Mouse (Mus musculus) left cerebral cortex, adult 8-10 months (tissue): ENCODE data around the gene Gm14085. TPM values are rescaled to one million over a fixed set of nuclear protein-coding genes. Genes with fewer than 3 reads are reported as not detected.

Experiments used
- DNase-seq, 2 experiments: peaks; one replicate each; pipeline ENCODE4 v3.0.0; 2022; ENCODE audit warnings: low spot score in 2 of 2
- total RNA-seq, 4 experiments: library from RNA; stranded (reverse); gene quantifications; 2 replicates each; pipeline ENCODE4 v1.2.4; 2022

Gene Gm14085
- total RNA-seq, 4 experiments from 2014 or later, result not detected

DNA sequence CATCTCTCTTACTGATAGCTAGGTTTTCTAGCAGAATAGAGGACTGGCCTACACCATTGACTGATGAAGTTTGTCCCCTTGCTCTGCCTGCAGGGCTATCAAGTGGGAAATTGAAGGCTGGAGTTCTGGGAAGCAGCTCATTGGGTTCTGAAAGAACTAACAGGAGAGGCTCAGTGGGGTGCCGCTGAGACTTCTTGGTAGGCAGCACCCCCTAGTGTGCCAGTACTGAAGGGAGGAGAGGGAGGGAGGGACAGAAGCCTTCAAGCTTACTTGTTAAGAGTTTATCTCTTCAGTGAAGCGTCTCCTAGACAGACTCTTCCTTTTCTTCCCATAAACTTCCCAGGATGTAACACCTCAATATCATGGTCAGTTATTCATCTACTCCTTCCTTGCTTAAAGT lies 73.6 kb downstream of the Gm14085 start:
- DNase-seq, result no peak

DNA sequence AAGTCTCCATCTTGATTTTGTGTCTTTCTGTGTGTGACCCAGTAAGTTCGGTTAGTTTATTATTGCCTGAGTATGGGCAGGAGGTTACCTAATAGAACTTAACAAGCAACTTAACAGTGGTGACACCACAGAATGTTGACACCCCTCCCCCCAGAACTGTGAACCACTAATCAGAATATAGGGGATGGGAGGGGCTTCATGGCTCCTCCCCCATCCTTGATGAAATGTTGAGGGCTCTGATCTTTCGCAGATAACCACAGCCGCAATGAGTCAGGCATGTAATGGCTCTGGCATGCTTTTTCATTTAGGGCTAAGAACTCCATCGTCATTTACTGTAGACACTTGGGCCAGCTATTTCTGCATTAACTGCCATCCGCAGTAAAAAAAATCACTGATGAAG lies 76.5 kb downstream of the Gm14085 start:
- DNase-seq, result no peak

DNA sequence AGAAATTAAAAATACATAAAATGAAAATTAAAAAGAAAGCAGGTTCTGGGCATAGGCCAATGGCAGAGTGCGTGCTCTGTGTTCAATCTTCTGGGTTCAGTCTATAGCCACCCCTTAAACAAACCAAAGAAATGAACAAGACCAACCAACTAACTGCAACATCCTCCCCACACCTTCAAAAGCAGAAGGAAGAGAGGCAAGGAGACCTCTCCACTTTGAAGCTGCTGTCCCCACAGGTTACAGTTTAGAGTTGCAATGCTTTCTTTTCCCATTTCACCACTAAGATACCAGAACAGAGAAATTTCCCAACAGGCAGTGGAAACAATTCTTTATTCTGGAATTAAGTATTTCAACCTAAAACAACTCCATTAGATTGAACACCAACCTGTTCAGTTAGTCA lies 77.5 kb downstream of the Gm14085 start:
- DNase-seq, result no peak

DNA sequence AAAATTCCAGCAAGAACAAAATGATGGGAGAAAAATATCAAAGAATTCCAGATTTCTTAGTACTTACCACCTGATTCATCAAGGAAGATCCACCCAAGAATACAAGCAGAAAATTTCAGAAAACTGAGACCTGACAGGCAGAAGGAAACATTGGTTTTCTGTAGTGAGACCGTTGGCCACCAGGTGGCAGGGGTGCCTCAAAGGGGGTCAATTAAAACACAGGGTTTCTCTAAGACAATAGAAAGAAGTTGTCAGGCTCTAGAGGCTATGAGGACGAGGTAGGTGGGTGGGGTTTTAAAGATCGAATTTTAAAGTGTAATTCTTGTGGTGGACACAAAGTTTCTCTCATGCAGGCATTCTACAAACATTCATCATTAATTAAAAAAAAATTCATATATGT lies 84.7 kb downstream of the Gm14085 start:
- peak in 1 of 2 experiments; percentile 31 for DNase-seq

DNA sequence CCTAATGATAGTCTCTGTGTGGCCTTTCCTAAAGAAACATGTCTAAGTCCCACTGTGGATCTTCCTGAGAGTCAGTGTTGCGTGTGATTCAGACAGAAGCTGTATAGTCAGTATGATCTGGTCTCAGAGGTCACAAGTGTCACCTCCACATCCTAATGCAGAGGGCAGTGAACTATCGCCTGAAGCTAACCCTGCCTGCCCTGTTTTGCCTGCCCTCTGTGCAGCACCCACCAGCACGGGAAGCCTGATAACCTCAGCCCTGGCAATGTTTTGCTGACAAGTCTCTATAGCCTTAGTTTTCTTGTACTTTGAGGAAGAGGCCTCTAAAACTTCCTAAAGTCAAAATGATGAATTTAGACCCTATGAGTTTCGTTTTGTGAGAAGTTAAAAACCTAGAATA lies 85.7 kb downstream of the Gm14085 start:
- no peak for DNase-seq

DNA sequence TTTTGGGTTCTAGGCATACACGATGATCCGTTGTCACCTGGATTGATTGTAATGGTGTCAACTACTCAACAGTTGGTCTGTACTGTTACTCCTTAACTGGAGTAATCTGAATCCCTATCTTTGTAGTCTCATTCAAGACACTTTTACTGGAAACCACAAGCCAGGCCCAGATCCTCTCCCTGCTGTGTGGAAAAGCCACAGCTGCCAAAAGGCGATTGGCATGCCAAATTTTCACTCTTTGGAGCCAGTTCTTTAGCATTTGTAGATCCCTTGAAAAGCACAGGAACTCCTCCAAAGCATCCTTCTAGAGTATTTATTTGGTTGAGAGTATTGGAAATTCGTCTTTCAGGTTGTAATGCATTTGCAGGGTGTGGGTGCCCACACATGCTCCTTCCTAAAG lies 86.6 kb downstream of the Gm14085 start:
- no peak for DNase-seq

DNA sequence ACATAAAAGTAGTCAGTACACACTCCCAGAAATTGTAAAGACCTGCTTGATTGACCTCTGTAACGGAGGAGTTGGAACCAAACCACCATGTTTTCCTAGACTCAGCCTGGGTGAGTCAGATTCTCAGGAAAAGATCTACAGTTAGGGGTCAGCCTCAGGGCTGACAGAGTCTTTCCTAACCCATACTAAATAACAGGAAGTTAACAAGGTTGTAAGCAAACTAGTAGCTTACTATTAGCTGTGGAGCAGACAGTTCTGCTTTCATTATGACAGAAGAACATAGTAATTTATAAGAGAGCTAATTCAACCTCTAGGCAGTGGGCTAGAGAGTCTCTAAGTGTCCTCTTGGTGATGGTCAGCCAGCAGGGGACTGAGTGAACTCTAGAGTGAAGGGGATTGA lies 87.7 kb downstream of the Gm14085 start:
- DNase-seq, result no peak

DNA sequence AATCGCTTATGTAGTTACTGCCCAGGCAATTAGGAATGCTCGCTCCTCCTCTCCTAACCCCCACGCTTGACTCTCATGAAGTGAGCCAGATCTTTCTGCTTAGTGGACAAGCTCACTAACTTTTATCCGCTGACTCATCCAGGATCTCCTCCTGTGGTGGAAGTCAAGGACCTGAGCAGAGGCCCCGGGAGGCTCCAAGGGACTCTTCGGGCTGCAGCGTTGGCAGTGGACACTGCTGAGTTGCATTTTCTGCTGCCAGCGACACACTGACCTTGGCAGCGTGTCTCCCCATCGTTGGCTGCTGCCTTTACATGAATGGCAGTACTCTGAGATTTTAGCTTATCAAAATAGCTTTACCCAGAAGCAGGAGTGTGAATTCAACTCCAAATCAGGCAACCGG lies 90.7 kb downstream of the Gm14085 start:
- DNase-seq, result no peak

DNA sequence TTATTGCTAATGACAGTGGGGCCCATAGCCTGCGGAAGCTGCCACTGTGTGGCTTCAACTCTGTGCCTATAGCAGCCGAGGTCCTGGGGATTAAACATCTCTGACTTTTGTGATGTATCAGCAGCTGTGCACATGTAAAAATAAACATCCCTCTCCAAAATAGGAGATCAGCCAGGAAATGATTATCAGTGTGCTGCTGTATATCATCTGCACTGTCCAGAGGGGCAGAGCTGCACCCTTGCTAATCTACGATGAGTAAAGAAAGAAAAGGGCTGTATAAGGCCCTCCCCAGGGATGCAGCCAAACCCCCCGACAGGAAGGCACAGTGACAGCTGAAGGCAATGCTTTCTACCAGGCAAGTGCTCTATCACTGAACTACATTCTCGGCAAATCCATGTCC lies 91.6 kb downstream of the Gm14085 start:
- no peak for DNase-seq

DNA sequence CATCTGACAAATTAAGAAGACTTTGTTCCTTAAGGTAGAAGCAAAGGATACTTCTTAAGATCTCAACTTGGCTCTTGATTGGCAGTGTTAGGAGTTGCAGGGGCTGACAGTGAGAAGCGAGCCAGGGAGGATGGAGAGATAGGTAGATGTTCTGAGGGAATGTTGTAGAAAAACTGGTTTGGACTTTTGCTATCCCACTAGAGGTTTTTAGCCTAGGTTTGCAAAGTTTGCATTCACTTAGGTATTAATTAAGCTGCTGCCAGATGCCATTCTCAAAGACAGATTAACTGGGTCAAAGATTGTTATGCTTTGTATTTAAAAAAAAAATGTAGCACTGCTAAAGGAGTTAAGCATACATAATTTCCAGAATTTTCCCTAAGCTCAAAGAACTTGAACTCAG lies 92.6 kb downstream of the Gm14085 start:
- DNase-seq, result no peak

Other genes with a start within 250 kb of the Gm14085 start
- gene Duox2, start 186.5 kb upstream of the Gm14085 start, total RNA-seq, result under 1 TPM in 1 of 4 experiments, not detected in 3; 0.09 TPM
- not detected for gene Duoxa2, start 186.0 kb upstream of the Gm14085 start, total RNA-seq
- under 1 TPM in 1 of 4 experiments, not detected in 3; 0.55 TPM for gene Duoxa1, start 171.2 kb upstream of the Gm14085 start, total RNA-seq
- gene Duox1, start 169.3 kb upstream of the Gm14085 start, total RNA-seq, result under 1 TPM in 1 of 4 experiments, not detected in 3; 0.07 TPM
- gene Shf, start 115.8 kb upstream of the Gm14085 start, total RNA-seq, result 10 to 100 TPM; 60.1 to 71.6 (median 71.0) TPM
- under 1 TPM in 3 of 4 experiments, not detected in 1; 0.25 to 0.54 (median 0.30) TPM for gene Slc28a2, start 58.5 kb upstream of the Gm14085 start, total RNA-seq
- gene Gatm, start 126.4 kb downstream of the Gm14085 start, total RNA-seq, result 100 to 1,000 TPM in 3 of 4 experiments, 10 to 100 TPM in 1; 97.7 to 112 (median 104) TPM
- 1 to 10 TPM in 1 of 4 experiments, under 1 TPM in 1, not detected in 2; 0.65 to 1.0 TPM for gene AA467197, start 152.0 kb downstream of the Gm14085 start, total RNA-seq
- gene Slc30a4, start 217.7 kb downstream of the Gm14085 start, total RNA-seq, result 10 to 100 TPM; 40.4 to 51.6 (median 45.3) TPM